Mouse (Mus musculus): Measurements from ENCODE around the gene Syne3.

The Syne3 gene

DNA sequence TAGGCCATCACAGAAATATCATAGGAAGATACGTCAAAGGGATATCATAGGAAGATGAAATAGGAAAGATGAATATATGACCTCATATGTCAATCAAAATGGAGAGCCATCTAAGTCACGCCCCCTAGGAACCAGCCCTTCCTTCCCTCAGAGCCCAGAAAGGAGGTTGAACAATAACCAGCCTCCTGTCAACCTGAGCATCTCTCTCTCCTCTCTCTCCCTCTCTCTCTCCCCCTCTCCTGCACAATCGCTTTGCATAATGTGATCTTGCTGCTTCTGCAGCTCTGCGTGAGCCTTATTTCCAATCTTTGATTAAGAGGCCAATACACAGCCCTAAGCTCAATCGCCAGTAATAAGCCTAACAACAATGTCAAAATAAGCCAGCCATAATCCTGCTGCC, 84.6 kb downstream of the Syne3 start:
- no peak for DNase-seq (ENCODE audit: low read depth, low spot score)

DNA sequence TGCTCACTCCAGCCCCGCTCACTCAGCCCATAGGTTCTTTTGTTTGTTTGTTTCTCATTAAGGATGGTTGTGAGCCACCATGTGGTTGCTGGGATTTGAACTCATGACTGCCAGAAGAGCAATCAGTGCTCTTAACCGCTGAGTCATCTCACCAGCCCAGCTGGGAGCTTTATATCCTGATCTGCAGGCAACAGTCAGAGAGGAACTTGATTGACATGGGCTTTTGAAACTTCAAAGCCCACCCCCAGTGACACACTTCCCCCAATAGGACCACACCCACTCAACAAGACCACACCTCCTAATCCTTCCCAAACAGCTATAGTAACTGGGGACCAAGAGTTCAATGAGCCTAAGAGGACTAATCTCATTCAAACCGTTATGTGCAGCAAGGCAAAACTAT, 85.1 kb downstream of the Syne3 start:
- DNase-seq (ENCODE audit: low read depth, low spot score) = no peak

DNA sequence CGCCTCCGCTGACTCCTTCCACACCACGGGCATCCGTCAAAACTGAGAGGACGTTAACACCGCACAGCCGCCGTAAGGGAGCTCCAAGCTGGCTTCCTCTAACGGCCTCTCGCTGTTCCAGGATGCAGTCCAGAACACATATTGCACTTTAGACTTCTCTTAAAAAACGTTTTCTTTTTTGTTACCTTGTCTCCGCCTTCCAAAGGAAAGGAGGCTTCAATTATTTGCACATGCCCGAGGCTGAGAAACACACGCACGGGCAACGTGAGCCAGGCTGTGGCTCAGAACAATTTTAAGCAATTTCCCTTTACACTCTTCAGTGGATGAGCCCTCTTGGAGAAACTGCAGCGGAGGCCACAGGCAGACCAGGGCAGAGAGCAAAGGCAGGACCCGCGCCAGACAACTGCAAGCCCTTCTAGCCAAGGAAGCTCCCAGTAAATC, 85.6 kb downstream of the Syne3 start:
- no peak for DNase-seq (ENCODE audit: low read depth, low spot score)

DNA sequence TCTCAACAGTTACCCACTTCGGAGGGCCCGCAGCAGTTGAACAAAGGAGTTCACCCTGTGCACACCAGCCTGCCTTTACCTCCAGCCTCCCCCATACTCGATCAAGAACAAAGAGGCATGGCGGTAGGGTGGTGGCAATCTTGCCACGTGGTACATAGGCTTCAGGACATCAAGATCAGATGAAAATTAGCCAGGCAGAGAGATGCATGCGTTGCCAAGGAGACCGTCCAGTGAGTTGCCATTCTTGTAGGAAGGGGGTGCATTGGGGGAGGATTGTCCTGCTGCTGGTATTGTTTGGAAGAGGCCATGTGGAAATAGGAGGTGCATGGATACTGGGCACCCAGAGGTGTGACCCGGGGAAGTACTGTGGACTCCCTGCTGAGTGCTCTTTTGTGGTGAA, 87.0 kb downstream of the Syne3 start:
- DNase-seq (ENCODE audit: low read depth, low spot score) = no peak

DNA sequence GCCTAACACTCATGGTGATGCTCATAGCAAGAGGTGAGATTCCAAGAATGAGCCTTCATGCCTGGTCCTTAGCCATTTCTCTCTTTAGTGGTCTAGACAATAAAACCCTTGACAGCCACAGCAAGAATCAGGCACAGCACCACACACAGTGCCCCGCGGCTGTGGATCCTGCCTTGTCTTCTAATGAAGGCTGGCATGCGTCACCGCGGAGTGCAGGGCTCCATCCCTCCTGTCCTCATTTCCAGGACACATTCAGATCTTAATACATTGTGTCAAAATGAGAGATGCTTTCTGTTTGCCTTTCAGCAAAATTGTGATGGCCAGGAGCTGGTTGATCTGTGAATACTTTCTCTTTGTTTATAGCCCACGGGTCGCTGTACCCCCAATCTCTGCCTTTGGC, 88.5 kb downstream of the Syne3 start:
- no peak for DNase-seq (ENCODE audit: low read depth, low spot score)

DNA sequence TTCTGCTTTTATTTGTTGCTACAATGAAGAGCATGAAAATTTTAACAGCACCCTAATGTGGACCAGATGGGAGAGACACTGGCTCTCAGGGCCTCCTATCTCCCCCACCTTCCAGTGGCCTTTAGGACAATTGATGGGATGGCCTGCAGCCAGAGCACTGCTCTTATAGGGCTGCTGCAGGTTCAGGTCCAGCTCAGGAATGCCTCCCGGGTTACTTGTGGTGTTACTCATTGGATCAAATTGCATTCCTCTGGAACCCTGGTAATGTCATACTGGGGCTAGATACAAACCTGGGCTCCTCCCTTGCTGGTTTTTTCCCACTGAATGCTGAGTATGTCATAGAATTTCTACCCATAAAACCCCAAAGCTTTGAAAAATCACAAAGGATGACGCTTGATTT, 90.4 kb downstream of the Syne3 start:
- no peak for DNase-seq (ENCODE audit: low read depth, low spot score)

DNA sequence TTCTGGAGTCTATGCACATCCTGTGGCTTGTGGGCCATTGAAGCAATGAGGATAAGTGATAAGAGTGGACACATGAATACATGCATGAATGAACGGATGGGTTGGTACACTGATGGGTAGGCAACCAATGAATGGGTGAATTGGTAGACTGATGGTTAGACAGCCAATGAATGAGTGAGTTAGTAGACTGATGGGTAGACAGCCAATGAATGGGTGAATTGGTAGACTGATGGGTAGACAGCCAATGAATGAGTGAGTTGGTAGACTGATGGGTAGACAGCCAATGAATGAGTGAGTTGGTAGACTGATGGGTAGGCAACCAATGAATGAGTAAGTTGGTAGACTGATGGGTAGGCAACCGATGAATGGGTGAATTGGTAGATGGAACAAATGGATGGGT, 91.7 kb downstream of the Syne3 start:
- DNase-seq (ENCODE audit: low read depth, low spot score) = no peak

DNA sequence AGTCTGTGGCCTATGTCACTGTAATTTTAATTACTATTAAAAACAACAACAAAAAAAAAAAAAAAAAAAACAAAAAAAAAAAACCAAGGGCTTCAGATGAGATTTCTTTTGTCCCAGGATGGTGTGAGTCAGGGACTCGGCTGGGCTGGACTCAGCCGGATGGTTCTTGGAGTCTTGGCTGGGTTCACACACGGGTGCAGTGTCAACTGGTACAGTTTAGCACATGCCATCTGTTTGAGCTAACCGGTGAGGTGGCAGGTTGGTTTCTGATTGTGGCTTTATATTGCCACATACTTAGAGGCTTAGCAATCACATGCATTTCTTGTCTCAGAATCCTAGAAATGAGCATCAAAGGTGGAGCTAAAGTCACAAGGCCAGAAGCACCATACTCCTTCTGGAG, 92.3 kb downstream of the Syne3 start:
- DNase-seq (ENCODE audit: low read depth, low spot score) = no peak

DNA sequence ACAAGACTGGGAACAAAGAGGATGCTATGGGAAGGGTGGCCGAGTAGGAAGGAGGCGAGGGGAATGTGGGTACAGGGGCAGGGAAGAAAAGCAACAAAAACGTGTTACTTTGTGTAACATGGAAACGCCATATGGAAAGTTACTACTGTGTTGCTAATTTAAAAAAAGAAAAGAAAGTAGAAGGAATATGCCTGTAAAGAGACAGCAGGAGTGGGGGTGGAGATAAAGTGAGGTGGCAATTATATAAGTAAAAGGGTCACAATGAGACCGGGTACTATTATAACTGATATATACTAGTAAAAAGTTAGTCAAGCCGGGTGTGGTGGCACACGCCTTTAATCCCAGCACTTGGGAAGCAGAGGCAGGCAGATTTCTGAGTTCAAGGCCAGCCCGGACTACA, 92.8 kb downstream of the Syne3 start:
- DNase-seq (ENCODE audit: low read depth, low spot score) = no peak

DNA sequence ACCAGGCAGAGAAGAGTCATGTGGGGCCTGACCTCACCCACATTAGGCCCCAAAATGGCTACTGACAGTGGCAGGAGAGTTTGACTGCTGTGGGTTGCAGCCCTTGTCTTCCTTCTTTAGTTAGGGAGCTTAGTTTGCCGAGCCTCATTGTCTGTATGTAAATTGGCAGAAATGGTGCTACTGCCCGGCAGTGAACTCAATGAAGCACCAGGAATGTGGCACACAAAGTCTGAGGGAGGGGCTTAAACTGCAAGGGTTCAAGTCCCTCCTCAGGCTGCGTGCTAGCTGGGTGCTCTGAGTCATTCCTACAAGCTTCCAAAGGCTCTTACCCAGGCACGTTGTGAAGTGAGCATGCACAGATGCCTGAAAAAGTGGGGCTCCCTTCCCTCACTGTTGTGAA, 93.9 kb downstream of the Syne3 start:
- no peak for DNase-seq (ENCODE audit: low read depth, low spot score)

DNA sequence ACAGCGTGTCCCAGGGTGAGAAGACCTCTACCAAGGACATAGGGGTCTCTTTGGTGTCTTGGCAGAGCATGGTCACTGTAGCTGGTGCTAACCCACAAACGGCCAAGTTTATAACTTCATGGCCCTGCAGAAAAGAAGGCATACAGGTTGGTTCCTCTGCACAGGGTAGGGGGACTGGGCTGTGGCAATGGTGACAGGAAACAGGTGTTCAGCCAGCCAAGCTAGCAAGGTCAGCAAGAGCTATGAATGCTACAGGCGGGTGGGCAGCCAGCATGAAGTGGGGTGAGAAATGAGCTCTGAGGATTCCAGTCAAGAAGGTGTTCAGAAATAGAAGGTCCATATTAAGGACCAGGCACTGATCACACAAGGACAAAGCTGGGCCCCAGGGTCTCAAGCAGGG, 96.6 kb downstream of the Syne3 start:
- DNase-seq (ENCODE audit: low read depth, low spot score) = no peak

DNA sequence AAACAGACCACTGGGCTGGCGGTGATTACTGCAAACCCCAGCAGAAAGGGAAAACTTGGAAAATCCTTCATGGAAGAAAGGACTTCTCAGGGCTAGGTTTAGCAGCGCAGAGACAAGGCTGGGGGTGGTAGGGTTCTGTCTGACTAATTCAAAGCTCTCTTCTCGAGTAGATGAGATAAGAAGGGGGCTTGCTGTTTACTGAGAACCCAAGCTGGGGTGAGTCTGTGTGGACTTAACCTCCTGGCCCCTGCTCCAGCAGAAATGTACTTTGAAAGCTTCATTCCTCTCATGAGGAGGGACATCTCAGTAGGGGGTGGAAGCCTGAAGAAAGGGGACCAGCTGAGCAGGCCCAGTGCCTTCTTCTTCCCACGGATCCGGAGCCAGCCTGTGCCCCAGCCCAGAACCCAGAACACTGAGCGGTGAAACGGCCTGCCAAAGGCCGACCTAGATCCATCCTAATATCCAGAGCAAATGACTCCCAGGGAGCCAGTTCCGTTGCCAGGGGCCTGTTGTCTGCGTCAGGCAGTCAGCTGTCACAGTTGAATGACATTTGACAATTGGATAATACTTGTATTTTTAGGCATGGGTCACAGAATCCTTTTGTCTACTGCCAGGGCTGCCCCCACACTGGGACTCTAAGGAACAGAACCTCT, 97.2 kb downstream of the Syne3 start:
- no peak for DNase-seq (ENCODE audit: low read depth, low spot score)

DNA sequence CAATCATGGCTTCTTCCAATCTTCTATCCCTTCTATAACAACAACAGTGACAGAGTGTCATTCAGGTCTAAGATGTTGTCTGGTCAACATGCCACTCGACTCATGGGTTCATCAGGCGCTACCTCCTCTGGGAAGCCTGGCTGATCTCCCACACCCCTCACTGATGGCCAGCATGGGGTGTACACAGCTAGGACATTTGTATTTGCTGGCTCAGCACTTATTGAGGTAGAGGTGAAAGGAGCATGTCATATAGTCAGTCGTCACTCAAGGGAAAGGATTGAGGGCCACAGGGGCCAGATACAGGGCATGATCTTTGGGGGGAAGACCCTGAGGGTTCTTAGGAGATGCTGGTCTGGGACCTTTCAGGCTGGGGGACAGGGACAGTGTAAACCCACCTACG, 99.9 kb downstream of the Syne3 start:
- DNase-seq (ENCODE audit: low read depth, low spot score) = no peak

DNA sequence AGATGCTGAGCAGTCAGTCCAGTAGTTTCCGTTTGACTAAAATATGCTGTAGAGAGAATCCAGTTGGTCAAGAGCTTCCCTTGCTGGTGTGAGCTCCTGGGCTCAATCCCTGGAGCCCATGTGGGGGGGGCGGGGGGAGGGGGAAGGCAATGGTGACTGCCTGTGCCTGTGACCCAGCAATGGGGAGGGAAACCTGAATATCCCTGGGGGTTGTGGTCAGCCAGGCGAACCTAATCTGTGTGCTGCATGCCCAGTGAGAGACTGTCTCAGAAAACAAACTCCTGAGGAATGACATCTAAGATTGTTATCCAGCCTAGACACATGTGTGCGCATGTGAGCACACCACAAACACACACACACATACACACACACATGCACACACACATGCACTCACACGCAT, 100.6 kb downstream of the Syne3 start:
- no peak for DNase-seq (ENCODE audit: low read depth, low spot score)

DNA sequence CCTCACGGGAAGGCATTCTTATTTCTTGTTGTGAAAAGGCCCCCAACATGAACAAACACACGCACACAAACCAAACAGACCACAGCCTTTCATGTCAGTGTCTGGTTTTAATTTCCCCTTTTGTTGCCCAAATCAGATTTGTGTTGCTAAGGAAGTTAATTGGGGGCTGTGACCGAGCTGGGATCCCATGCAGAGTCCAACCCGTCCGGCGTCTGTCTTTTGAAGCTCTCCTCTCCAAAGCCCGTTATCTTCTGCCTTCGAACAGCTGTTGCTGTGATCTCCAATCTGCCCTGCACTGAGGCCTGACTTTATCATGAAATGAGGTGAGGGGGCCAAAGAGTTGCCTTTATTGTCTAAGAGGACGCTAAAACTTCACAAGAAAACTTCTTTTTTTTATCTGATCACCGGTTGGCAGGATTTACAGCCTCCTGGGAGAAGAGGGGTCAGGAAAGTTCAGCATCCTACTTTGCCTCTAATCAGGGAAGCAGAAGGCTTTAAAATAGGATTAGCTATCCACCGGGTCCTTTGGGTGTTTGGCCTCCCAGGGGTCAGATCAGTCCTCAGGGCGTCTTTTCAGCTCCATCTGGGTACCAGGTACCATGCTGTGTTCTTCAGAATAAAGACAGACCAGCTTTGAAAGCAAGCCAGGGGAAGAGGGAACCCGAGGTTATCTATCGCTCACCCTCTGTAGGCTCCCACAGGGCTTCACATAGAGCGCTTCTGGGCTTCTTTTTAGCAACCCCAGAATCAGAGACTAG, 101.4 kb downstream of the Syne3 start:
- no peak for DNase-seq (ENCODE audit: low read depth, low spot score)

DNA sequence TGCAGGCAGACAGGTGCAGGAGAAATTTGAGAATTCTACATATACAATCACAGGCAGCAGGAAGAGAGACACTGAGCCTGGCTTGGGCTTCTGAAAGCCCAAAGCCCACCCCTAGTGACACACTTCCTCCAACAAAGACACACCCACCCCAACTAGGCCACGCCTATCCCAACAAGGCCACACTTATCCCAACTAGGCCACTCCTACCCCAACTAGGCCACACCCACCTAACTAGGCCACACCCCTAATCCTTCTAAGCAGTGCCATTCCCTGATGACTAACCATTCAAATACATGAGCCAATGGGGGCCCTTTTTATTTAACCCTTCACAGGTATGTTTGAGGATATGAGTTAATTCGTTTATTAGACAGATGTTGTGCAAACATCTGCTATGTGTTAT, 102.5 kb downstream of the Syne3 start:
- DNase-seq (ENCODE audit: low read depth, low spot score) = no peak

DNA sequence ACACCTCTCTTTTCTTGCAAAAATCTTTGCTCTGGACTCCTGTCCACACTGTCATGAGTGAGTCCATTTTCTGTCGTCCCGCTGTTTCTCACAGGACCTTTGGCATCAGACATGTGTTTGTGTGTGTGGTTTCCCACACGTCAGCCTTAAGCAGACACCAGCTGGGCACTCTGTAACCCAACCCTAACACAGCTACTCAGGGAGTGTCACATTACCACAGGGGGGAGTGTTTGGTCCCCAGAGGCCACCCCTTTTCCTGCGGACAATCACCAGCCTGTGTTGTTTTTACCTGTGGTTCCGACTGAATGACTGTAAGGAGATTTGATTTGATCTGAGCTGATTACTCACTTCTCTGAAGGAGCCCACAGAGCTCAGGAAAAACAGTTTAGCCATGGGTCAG, 105.5 kb downstream of the Syne3 start:
- DNase-seq (ENCODE audit: low read depth, low spot score) = no peak

DNA sequence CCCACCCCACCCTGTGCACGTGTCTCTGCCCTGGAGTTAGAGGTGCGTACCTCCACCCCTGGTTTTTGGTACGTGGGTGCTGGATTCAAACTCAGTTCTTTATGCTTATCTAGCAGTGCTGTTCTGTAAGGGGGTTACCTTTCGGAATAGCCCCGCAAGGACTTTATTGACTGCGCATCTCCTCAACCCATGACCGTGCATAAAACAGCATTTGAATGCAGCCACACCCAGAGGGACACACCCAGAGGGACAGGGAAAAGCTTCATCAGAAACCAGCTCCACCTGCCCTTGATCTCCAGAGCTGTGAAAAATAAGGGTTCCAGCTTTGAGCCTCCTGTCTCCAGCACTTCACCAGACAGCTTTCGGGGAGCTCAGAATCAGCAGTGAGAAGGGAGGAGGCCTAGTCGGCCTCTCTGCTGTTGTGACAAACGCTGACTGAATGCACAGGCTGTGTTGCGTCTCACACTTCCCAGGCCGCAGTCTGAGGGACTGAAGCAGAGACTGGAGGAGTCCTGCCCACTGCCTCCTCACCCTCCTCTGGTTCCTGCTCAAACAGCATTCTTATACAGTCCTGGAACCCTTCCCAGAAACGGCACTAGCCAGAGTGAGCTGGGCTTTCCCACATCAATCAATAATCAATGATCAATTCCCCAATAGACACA, 107.1 kb downstream of the Syne3 start:
- no peak for DNase-seq (ENCODE audit: low read depth, low spot score)

DNA sequence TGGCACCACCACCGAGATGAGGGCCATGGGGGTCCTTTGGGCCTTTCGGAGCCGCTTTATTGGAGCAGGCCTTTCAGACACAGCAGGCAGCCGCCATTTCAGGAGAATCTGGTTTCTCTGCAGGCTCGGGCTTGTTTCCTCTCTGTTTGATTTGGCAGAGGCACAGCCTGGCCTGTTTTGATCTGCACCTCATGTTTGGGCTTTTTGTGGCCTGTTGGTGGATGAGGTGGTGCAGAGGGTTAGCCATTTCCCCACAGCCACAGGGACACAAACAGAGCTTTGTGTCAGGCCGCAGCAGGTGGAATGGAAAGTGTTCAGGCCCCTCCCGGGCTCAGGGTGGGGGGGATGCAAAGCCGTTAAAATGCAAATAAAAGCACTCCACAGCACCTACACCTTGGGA, 108.3 kb downstream of the Syne3 start:
- DNase-seq (ENCODE audit: low read depth, low spot score) = no peak

DNA sequence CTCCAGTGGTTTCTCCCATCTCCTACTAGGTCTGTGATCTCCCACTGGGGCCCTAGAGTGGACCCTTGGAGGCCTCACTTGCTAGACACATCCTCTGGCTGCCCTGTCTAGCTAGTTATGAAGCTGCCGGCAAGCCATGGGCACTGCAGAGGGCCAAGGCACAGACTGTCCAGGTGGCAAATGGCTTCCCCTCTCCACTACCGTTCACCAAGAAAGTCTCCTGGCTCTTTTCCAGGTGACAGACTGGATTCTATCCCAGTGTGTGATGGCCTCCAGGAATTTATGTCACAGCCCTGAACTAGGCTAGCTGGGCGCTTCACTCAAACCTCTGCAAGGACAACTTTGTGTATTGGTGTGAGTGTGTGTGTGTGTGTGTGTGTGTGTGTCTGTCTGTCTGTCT, 109.8 kb downstream of the Syne3 start:
- DNase-seq (ENCODE audit: low read depth, low spot score) = no peak

DNA sequence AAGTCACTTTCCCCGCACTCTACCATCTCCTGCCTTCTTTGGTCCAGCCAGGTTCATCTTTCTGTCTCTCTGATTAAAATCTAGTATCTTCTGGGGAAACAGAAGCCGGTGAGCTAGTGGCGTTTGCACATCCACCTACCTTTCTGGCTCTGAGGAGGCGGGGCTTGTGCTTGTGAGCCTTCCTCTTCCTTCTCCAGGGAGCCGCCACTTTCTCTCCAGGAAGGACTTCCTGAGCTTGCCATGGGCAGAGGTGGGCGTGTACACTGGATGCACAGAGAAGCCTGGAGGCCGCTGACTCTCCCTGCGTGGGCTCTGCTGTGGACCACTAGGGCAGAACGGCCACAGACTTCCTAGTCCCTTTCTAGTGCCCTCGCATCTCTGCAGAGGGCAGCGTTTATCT, 110.4 kb downstream of the Syne3 start:
- DNase-seq (ENCODE audit: low read depth, low spot score) = no peak

DNA sequence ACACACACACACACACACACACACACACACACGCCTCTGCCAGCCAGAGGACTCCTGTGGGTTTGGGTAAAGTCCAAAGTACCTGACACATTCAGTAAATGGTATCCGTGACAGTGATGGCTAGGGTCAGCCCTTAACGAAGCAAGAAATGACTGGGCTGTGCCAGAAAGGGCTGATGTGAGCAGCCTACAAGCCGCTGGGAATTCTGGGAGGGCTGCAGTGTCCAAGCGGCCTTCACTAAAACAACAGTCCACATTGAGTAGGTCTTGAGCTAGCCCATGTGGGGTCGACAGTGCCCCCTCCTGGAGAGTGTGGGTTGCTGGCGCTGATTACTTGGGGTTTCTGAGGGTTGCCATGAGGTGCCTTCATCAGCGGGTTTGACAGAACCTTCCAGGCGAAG, 110.9 kb downstream of the Syne3 start:
- DNase-seq (ENCODE audit: low read depth, low spot score) = no peak

DNA sequence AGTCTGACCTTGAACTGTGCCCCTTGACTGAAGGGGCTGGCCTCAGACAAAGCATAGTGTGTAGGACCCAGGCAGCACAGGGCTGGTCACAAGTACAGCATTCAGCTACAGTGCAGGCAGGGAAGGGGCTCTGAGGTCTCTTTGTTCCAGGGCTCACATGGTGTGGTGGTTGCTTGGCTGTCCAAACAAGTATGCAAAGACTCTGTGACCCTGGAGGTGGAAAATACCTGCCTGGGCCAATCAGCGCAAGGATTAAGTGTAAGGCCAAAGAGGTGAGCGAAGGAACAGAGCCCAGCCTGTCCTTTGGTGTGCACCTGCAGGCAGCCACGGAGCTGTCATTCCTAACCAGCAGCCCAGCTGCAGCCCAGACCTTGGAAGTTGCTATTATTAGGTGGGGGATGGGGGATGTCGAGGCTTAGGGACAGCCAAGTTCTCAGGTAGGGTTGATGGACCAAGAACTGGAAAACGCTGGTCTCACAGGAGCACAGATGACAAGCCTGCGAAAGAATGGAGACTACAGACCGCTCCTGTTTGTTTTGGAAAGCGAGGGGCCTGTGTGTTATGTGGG, 112.5 kb downstream of the Syne3 start:
- no peak for DNase-seq (ENCODE audit: low read depth, low spot score)

Data from telencephalon, adult 2 months (tissue).